Mouse (Mus musculus): ENCODE measurements around the gene Prim1. TPM values are rescaled to one million over a fixed set of nuclear protein-coding genes. Genes with fewer than 3 reads are reported as not detected.

Gene Prim1
- polyA plus RNA-seq, 1 experiment: 9.6 TPM

Other genes starting within 250 kb of the Prim1 start
- 0.29 and 0.46 TPM in 2 replicates for gene Rdh9, start 238.8 kb upstream of the Prim1 start, polyA plus RNA-seq (2012; rRNA removed)
- gene Rdh16, start 214.0 kb upstream of the Prim1 start, polyA plus RNA-seq (2012; rRNA removed): not detected in 2 replicates
- not detected in 2 replicates for gene Rdh19, start 165.2 kb upstream of the Prim1 start, polyA plus RNA-seq (2012; rRNA removed)
- gene Rdh16f2, start 148.7 kb upstream of the Prim1 start, polyA plus RNA-seq (2012; rRNA removed): not detected in 2 replicates
- gene Rdh7, start 126.4 kb upstream of the Prim1 start, polyA plus RNA-seq (2012; rRNA removed): 0.10 TPM in 1 of 2 replicates, not detected in the other
- 0.07 and 0.24 TPM in 2 replicates for gene Sdr9c7, start 116.7 kb upstream of the Prim1 start, polyA plus RNA-seq (2012; rRNA removed)
- gene Hsd17b6, start 7.6 kb upstream of the Prim1 start, polyA plus RNA-seq (2012; rRNA removed): 0.10 and 0.21 TPM in 2 replicates
- 331 and 455 TPM in 2 replicates for gene Naca, start 20.4 kb downstream of the Prim1 start, polyA plus RNA-seq (2012; rRNA removed)
- 72.0 and 90.7 TPM in 2 replicates for gene Ptges3, start 43.8 kb downstream of the Prim1 start, polyA plus RNA-seq (2012; rRNA removed)
- gene Atp5b, start 68.1 kb downstream of the Prim1 start, polyA plus RNA-seq (2012; rRNA removed): 1,011 and 1,131 TPM in 2 replicates
- 29.1 and 31.5 TPM in 2 replicates for gene Baz2a, start 76.4 kb downstream of the Prim1 start, polyA plus RNA-seq (2012; rRNA removed)
- 88.2 and 97.5 TPM in 2 replicates for gene Rbms2, start 165.1 kb downstream of the Prim1 start, polyA plus RNA-seq (2012; rRNA removed)
- 1.5 TPM in 2 replicates for gene Gls2, start 179.3 kb downstream of the Prim1 start, polyA plus RNA-seq (2012; rRNA removed)
- gene Spryd4, start 196.6 kb downstream of the Prim1 start, polyA plus RNA-seq (2012; rRNA removed): 12.1 and 14.4 TPM in 2 replicates
- not detected in 2 replicates for gene Mip, start 210.7 kb downstream of the Prim1 start, polyA plus RNA-seq (2012; rRNA removed)
- 6.4 and 6.7 TPM in 2 replicates for gene Timeless, start 216.9 kb downstream of the Prim1 start, polyA plus RNA-seq (2012; rRNA removed)
- gene Apon, start 238.9 kb downstream of the Prim1 start, polyA plus RNA-seq (2012; rRNA removed): 0.03 TPM in 1 of 2 replicates, not detected in the other

Data from urinary bladder, adult 2 months (tissue).